Mouse (Mus musculus) myocyte (in vitro differentiated cells): ENCODE data around the gene Znrd1as. TPM values are rescaled to one million over a fixed set of nuclear protein-coding genes. Genes with fewer than 3 reads are reported as not detected.
A peak's percentile ranks its signal among the peaks of the same experiment; 100 is the strongest.

Source experiments
- H3K27me3 ChIP-seq: one replicate; pipeline ENCODE4 v1.6.1; 2011; ENCODE audit not compliant: control insufficient read depth, insufficient read depth, insufficient read length
- H3K36me3 ChIP-seq: one replicate; pipeline ENCODE4 v1.6.1; 2011; ENCODE audit not compliant: control insufficient read depth, insufficient read depth
- H3K4me2 ChIP-seq: one replicate; pipeline ENCODE4 v1.6.1; 2011; ENCODE audit warnings: low read depth, control low read depth
- H3K4me3 ChIP-seq: one replicate; pipeline ENCODE4 v1.5.1; 2011; ENCODE audit warnings: mild to moderate bottlenecking, control low read depth, moderate library complexity
- H3K79me2 ChIP-seq: one replicate; pipeline ENCODE4 v1.6.1; 2011; ENCODE audit not compliant: control insufficient read depth, insufficient read depth
- H3ac ChIP-seq: one replicate; pipeline ENCODE4 v1.6.1; 2011; ENCODE audit not compliant: control insufficient read depth, insufficient read length
- CEBPB ChIP-seq: IDR thresholded peaks from 2 replicates; pipeline ENCODE4 v1.6.1; 2011; ENCODE audit warnings: mild to moderate bottlenecking, moderate library complexity; ENCODE audit not compliant: poor library complexity, insufficient read depth, severe bottlenecking
- E2F4 ChIP-seq: IDR thresholded peaks from one replicate; pipeline ENCODE4 v1.6.1; 2011; ENCODE audit warnings: mild to moderate bottlenecking, control low read depth, moderate library complexity; ENCODE audit not compliant: insufficient read depth
- MAX ChIP-seq: IDR thresholded peaks from one replicate; pipeline ENCODE4 v1.6.1; 2011; ENCODE audit warnings: low read depth, mild to moderate bottlenecking, control low read depth
- MYOD1 ChIP-seq, 3 experiments: IDR thresholded peaks; one replicate each; pipeline ENCODE4 v1.6.1; 2011; ENCODE audit warnings: control low read depth in 2 of 3, low read depth in 2 of 3, mild to moderate bottlenecking in 2 of 3, moderate library complexity in 1 of 3; ENCODE audit not compliant: insufficient read length in 2 of 3, control insufficient read depth in 1 of 3
- MYOG ChIP-seq, 3 experiments: IDR thresholded peaks; one replicate each; pipeline ENCODE4 v1.6.1; 2011; ENCODE audit warnings: control low read depth in 2 of 3, low read depth in 2 of 3, mild to moderate bottlenecking in 2 of 3; ENCODE audit not compliant: insufficient read length in 2 of 3, control insufficient read depth in 1 of 3, insufficient read depth in 1 of 3
- POLR2A ChIP-seq: IDR thresholded peaks from one replicate; pipeline ENCODE4 v1.6.1; 2011; ENCODE audit warnings: low read depth, mild to moderate bottlenecking, control low read depth, moderate library complexity; ENCODE audit not compliant: insufficient read length
- POLR2AphosphoS2 ChIP-seq: IDR thresholded peaks from one replicate; pipeline ENCODE4 v1.6.1; 2011; ENCODE audit warnings: low read depth, control low read depth; ENCODE audit not compliant: insufficient read length
- REST ChIP-seq: IDR thresholded peaks from one replicate; pipeline ENCODE4 v1.6.1; 2011; ENCODE audit warnings: mild to moderate bottlenecking, control low read depth, moderate library complexity; ENCODE audit not compliant: insufficient read depth, insufficient read length
- SRF ChIP-seq: IDR thresholded peaks from one replicate; pipeline ENCODE4 v1.6.1; 2011; ENCODE audit warnings: low read depth; ENCODE audit not compliant: control insufficient read depth, insufficient read length
- TCF12 ChIP-seq: IDR thresholded peaks from one replicate; pipeline ENCODE4 v1.6.1; 2011; ENCODE audit warnings: mild to moderate bottlenecking, control low read depth; ENCODE audit not compliant: poor library complexity, insufficient read depth, severe bottlenecking
- TCF3 ChIP-seq: IDR thresholded peaks from one replicate; pipeline ENCODE4 v1.6.1; 2011; ENCODE audit warnings: low read depth, control low read depth; ENCODE audit not compliant: insufficient read length
- USF1 ChIP-seq: IDR thresholded peaks from one replicate; pipeline ENCODE4 v1.6.1; 2011; ENCODE audit warnings: low read depth, mild to moderate bottlenecking, control low read depth, moderate library complexity
- polyA plus RNA-seq: library from polyadenylated mRNA; unstranded; fragments of >200 nt; fragmentation: generic; extraction: Trizol; gene quantifications from one replicate; pipeline ENCODE4 v1.2.1, GENCODE M21; 2012; ENCODE audit warnings: missing spikeins

Znrd1as gene
- polyA plus RNA-seq, 1 experiment, result 6.1 TPM

- H3K4me2 ChIP-seq, result no peak overlapping the region
- H3K4me3 ChIP-seq, result no peak overlapping the region
- H3ac ChIP-seq, result no peak overlapping the region
- no peaks in the 10 kb centered on the region for H3K36me3 ChIP-seq
- TF ChIP-seq TCF12 (no peak), USF1 (no peak), POLR2AphosphoS2 (no peak), SRF (no peak), POLR2A (no peak), TCF3 (no peak), MYOG (IDR thresholded peaks at IDR 0.05; ENCODE audit: control insufficient read depth in 1 of 3, insufficient read depth in 1 of 3, insufficient read length in 2 of 3, low read depth in 2 of 3) (no peak), CEBPB (no peak), MAX (no peak), REST (no peak), E2F4 (no peak), MYOD1 (IDR thresholded peaks at IDR 0.05; ENCODE audit: control insufficient read depth in 1 of 3, insufficient read length in 2 of 3, low read depth in 2 of 3) (no peak)
- no peaks in the 10 kb centered on the region for H3K27me3 ChIP-seq
- H3K79me2 ChIP-seq, result no peaks in the 10 kb centered on the region
These were observed 20.3 kb upstream of the Znrd1as start for GRCm38 (mm10) chr17:36938056-36938455.

DNA sequence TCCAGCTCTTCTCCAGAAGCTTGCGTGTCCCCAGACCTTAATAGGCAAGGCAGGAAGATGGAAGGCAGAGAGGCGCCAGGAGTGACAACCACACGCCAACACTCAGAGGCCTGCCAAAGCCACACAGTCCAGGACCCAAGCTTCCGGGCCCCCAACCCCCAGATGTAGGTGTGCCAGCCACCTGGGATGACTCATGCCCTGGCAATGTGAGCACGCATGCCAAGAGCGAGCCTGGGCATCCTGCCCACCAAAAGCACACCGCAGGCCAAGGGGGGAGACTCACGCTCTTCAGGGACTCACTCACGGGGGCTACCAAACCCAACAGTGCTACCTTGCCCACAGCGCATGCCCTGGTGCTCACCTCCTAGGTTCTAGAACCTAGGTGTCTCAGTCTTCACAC lies 16.0 kb upstream of the Znrd1as start:
- H3K36me3 ChIP-seq, result no peaks in the 10 kb centered on the region
- H3K4me2 ChIP-seq, result no peak overlapping the region
- no peak for TF ChIP-seq CEBPB
- no peak for TF ChIP-seq TCF12
- TF ChIP-seq SRF, result no peak
- no peaks in the 10 kb centered on the region for H3K27me3 ChIP-seq
- no peak overlapping the region for H3ac ChIP-seq
- H3K4me3 ChIP-seq, result no peak overlapping the region
- H3K79me2 ChIP-seq, result no peaks in the 10 kb centered on the region

DNA sequence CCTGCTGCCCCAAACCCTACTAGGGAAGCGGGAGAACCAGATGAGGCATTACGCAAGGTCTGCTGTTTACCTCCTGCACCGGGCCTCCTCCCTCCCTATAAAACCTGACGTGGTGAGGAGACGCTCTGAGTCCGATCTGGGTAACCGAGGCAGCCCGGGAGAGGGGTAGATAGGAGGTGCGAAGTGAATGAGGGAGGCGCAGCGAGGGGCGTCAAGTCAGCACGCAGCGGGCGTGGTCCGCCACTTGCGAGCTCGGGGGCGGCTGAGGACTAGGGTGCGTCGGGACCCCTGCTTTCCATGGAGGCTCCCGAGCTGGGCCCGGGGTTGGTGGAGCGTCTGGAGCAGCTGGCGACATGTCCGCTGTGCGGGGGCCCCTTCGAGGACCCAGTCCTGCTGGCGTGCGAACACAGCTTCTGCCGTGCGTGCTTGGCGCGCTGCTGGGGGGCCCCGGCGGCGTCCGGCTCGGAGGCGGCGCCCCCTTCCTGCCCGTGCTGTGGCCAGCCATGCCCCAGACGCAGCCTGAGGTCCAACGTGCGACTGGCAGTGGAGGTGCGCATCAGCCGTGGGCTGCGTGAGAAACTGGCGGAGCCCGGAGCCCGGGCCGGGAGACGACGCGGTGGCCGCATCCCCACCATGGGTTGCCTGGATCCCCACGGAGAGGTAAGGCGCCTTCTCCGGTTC lies 15.5 kb upstream of the Znrd1as start, which contains the start of gene Rnf39:
Rnf39 (plus strand) TSS at position 128 of the 681 bp plus-strand sequence.
- no peak for TF ChIP-seq MYOG (IDR thresholded peaks at IDR 0.05; ENCODE audit: control insufficient read depth in 1 of 3, insufficient read depth in 1 of 3, insufficient read length in 2 of 3, low read depth in 2 of 3)
- no peak within 1 kb of the TSS for H3K4me3 ChIP-seq
- no peaks in the 10 kb centered on the region for H3K27me3 ChIP-seq
- no peak within 1 kb of the TSS for H3K4me2 ChIP-seq
- no peaks in the 10 kb centered on the region for H3K79me2 ChIP-seq
- no peaks in the 10 kb centered on the region for H3K36me3 ChIP-seq
- no peak within 1 kb of the TSS for H3ac ChIP-seq

DNA sequence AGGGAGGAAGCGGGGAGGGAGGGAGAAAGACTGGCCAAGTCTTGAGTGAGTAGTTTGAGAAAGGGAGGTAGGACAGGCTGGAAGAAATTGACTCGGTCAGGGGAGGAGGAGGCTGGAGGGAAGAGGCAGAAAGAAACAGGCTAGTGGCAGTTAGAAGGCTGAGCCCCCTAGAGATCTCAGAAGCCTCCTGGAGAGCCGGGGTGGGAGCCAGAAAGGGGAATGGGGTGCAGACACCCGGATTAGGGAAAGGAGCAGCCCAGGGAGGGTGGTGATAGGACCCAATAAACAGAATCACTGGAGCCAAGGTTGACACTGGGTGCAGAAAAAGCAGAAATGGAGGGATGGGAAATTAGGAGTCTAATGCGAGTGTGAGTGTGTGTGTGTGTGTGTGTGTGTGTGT lies 14.7 kb upstream of the Znrd1as start:
- Histone ChIP-seq H3K27me3 (no peaks in the 10 kb centered on the region), H3K4me2 (no peak overlapping the region), H3K4me3 (no peak overlapping the region), H3K36me3 (no peaks in the 10 kb centered on the region), H3K79me2 (no peaks in the 10 kb centered on the region), H3ac (no peak overlapping the region)
- TF ChIP-seq MAX, result no peak
- no peak for TF ChIP-seq E2F4
- no peak for TF ChIP-seq SRF
- no peak for TF ChIP-seq TCF12
- no peak for TF ChIP-seq POLR2AphosphoS2
- no peak for TF ChIP-seq CEBPB
- no peak for TF ChIP-seq USF1
- TF ChIP-seq TCF3, result no peak
- no peak for TF ChIP-seq POLR2A

DNA sequence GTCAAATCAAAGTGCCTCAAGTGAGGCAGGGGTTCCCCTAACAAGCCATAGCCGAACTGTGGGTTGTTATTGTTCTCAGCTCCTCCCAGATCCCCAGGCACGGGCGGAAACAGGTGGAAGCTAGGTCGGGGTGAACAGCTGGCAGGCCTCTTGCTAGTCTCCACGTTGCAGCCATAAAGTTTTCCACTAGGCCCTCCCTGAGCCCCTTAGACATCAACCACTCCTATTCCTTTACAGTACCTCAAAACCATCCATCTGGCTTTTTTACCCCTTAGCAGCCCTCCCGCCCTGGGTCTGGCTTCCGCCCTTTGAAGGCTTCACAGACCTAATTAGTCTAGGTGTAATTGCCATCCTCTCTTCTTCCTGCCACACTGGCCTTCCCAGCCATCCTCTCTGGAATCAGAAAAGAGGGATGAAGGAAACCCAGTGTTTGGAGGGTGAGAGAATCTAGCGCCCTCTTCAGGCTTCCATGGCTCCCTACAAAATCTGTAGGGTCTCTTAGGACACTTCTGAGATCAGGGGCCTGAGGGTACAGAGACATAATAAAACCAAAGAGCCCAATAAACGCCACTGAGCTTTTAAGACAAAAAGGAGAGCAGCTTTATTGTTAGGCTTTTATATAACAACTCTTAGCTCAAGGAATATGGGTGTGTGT lies 14.1 kb upstream of the Znrd1as start:
- H3K36me3 ChIP-seq, result no peaks in the 10 kb centered on the region
- no peaks in the 10 kb centered on the region for H3K79me2 ChIP-seq
- TF ChIP-seq MYOD1 (IDR thresholded peaks at IDR 0.05; ENCODE audit: control insufficient read depth in 1 of 3, insufficient read length in 2 of 3, low read depth in 2 of 3) (peak in 2 of 3 experiments; percentile 44 to 46), MAX (no peak), MYOG (IDR thresholded peaks at IDR 0.05; ENCODE audit: control insufficient read depth in 1 of 3, insufficient read depth in 1 of 3, insufficient read length in 2 of 3, low read depth in 2 of 3) (peak in 2 of 3 experiments; percentile 54 to 55), TCF3 (no peak)
- no peak overlapping the region for H3K4me2 ChIP-seq
- H3K4me3 ChIP-seq, result no peak overlapping the region
- no peak overlapping the region for H3ac ChIP-seq
- H3K27me3 ChIP-seq, result no peaks in the 10 kb centered on the region
